Mouse (Mus musculus): Measurements from ENCODE around the gene Slco4a1.

Slco4a1 gene

DNA sequence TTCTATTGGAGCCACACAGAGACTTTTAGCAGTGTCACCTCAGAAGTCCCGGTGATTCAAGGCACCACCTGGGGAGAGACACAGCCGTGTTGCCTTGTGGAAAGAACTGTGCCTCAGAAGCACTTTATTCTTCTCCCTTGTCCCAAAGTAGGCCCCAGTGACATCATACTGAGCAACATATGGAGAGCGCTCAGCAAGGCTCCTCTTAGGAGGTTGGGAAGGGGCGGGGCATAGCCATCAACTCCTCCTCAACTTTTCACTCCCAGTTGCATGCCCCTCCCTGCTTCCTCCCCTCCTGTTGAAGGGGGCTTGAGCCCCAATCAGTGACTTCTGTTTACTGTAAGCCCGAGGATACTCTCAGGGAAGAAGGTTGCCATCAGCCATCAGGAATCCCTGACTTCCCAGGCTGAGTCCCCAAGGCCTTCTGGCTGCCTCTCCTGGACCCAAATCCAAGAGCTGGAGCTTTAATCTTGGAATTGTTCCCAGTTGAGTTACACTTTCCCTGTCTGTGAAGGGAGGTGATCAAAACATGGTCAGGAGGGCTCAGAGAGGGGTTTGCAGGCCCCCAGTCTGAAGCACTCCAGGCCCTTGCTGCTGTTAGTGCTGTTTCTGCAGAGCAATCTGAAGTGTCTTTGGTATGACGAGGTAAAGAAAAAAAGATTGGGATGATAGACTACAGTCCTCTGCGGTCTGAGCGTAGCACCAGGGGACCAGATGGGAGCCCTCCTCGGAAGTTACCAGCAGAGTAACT, 45.3 kb downstream of the Slco4a1 start:
- DNase-seq (ENCODE audit: inconsistent age in 2 of 2, low spot score in 1 of 2): no peak

DNA sequence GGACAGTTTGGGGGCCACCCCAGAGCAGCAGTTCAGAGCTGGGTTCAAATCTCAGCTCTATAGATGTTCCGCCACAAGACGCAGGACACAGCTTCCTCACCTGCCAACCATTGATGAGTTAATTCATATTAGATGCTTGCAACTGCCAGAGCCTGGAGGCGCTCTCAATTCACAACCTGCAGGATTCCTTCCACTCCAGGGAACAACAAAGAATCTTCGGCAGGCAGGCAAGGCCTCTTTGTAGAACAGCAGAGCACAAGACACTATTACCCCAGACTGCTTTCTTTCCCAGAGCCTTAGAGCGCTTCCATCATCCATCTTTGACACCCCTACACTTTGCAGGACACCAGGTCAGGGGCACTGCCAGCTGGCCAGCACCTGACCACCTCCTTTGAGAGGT, 50.2 kb downstream of the Slco4a1 start:
- DNase-seq (ENCODE audit: inconsistent age in 2 of 2, low spot score in 1 of 2): no peak

DNA sequence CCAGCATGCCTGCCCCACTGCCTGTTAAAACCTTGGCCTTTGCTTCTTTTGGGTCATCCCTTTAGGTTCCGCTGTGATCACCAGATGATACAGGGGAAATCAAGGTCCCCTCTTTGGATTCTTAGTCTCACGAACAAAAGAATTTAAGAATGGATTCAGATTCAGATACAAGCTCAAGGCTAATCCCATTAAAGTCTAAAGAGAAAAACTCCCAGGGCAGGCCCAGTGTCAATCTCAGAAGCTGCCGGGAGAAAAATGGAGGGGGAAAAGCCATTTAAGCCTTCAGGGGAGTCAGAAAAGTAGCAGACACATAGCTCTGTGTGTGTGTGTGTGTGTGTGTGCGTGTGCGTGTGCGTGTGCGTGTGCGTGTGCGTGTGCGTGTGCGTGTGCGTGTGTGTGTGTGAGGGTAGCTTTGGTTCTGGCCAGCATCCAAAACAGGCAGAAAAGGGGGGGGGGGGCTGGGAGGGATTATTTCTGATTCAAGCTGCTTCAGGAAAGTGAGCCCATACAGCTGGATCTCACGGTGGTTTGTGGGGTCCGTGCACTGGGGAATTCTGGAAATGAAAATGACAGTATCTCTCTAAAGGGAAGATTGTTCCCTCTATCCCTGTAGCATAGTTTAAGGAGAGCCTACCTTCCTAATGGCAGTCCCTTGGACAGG, 52.5 kb downstream of the Slco4a1 start:
- no peak for DNase-seq (ENCODE audit: inconsistent age in 2 of 2, low spot score in 1 of 2)

DNA sequence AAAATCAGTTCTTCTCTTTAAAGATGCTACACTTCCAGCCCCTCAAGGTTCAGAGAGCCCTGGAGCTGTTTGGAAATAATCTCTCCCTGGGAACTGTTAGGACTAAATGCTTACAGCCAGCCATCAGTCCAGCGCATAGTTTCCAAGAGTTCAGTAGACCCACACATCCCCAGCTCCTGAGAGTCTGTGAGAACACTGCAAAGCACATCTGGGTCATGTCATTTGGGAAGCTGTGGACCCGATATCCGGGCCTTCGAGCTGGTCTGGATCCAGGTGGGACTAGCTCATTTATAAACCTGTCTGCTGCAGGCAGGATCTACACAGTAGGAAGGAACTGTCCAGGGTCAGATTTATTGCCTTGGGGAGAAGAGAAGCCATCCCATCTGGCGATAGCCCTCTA, 54.8 kb downstream of the Slco4a1 start:
- DNase-seq (ENCODE audit: inconsistent age in 2 of 2, low spot score in 1 of 2): no peak

DNA sequence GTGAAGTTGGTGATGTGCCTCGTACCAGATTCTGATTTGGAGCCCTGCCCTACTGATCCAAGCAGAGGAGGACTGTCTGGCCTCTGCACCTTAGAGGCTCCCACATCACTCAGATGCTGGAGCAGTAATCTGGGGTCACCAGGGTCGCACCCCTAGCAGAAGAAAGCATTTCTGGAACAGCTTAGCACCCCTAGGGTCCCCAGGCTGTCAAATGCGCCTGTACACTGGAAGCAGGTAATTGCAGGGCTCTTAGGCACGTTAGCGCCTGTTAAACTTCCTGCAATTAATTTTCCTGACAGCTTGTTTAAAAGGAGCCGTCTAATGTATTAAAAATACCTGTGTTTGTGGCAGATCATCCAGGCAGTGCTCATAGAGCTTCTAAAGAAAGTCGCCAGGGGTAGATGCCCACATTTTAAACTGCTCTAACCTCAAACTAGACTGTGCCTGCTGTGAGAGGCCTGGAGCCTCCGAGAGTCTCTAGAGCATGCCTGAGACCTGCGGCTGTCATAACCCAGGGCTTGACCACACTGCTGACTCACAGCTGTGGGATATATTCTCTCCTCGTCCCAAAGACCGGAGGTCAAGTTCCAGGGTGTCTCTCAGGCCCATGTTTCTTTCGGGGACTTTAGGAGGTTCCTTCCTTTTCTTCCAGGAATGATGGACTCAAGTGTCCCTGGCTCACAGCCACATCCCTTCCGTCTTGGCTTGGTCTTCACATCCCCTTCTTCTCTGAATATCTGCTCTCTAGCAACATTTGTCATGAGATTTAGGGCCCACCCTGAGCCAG, 56.0 kb downstream of the Slco4a1 start:
- DNase-seq (ENCODE audit: inconsistent age in 2 of 2, low spot score in 1 of 2): no peak

DNA sequence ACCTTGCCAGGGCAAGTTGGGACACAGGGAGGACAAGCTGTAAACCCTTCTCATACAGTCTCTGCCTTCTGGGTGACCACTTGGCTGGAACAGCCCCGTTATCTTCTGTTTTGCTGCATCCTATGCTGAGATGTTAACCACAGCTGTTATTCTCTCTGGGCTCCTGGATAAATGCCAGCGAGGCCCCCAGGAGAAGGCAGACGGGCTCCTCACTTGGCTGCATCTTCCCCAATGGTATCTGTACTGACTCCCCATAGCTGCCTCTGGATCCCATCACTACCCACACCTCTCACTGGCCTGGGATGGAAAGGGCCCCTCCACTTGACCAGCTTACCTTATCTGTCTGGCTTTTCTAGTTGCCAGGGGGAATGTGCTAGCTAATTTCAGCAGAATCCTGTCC, 57.0 kb downstream of the Slco4a1 start:
- DNase-seq (ENCODE audit: inconsistent age in 2 of 2, low spot score in 1 of 2): no peak

DNA sequence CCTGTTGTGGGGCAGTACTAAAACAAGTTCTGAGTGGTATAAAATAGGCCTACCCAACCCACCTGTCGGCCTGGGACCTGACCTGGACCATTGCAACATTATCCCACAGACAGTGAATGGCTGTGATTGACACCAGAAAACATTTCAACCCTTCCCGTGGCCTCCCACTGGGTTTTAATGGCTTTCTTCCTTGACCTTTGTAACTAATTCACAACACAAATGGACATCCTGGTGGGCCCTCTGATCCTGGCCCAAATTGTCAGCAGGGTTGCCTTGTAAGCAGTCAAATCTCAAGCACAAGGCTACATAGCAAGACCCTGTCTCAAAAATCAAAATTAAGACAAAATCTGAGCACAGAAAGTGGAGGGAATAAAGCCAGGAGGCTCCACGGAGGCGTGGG, 57.8 kb downstream of the Slco4a1 start:
- DNase-seq (ENCODE audit: inconsistent age in 2 of 2, low spot score in 1 of 2): no peak

DNA sequence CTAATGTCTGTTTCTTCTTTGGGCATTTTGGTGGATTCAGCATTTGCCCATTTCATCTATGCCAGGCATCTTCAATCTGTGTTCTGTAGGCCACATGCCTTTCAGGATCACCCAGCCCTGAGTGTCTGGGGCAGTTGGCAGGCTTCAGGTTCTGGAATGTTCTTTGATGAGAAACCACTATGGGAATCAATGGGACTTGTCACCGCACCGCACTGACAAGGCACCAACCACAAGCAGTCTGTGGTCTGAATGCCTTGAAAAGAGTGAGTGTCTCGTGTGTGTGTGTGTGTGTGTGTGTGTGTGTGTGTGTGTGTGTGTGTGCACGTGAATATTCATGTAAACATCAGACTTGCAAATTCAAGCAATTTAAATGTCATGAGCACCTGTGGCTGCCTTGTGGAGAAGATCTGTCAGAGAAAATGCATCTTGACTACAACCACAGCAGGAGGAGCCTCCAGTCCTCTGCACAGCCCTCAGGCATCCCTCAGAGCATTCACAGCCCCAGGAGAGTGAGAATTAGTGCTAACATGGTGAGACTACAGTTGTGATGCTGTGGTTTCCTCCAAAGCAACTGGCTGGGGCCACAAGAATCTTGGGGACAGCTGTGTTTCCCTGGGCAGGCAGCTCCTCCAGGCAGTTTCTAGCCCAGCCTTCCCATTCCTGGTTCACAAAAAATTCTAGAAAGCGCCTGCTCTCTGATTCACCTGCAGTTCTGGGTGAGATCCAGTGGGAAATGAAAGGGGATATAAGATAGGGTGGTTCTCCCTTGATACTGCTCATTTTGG, 65.6 kb downstream of the Slco4a1 start:
- no peak for DNase-seq (ENCODE audit: inconsistent age in 2 of 2, low spot score in 1 of 2)

DNA sequence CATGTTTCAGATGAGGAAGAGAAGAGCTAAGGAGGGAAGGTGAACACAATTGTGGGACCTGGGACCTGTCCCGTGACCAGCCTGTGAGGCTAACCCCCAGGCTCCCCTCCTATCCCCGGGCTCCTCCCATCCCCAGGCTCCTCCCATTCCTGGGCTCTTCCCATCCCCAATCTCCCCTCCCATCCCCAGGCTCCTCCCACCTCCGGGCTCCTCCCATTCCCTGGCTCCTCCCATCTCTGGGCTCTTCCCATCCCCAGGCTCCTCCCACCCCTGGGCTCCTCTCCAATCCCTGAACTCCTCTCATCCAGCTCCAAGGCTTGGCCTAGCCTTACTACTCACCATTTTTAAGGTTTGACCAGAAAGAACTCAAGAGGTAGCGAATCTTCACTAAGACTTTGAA, 66.8 kb downstream of the Slco4a1 start:
- no peak for DNase-seq (ENCODE audit: inconsistent age in 2 of 2, low spot score in 1 of 2)

All from adrenal gland, adult (tissue).